Mouse (Mus musculus) embryonic facial prominence, embryonic 15.5 days (tissue): ENCODE results near the gene Ppp1r12c. TPM values are rescaled to one million over a fixed set of nuclear protein-coding genes. Genes with fewer than 3 reads are reported as not detected.
A peak's percentile ranks its signal among the peaks of the same experiment; 100 is the strongest.

Source experiments
- ATAC-seq: fragments of 200-750 bp; cut with Nextera tagmentation; 2 replicates; pipeline ENCODE4 v1.8.0; 2017; ENCODE audit warnings: low read depth, moderate TSS enrichment; ENCODE audit not compliant: insufficient number of reproducible peaks, low FRiP score, low TSS enrichment
- H3K27ac ChIP-seq: fragments of 300-500 bp; sonication (generic); replicated peaks from 2 replicates; pipeline ENCODE4 v1.5.1; 2015; ENCODE audit warnings: mild to moderate bottlenecking, inconsistent platforms
- H3K27me3 ChIP-seq: fragments of 300-500 bp; sonication (generic); 2 replicates; pipeline ENCODE4 v1.6.1; 2015; ENCODE audit warnings: inconsistent platforms
- H3K36me3 ChIP-seq: fragments of 300-500 bp; sonication (generic); 2 replicates; pipeline ENCODE4 v1.6.1; 2015; ENCODE audit warnings: mild to moderate bottlenecking, inconsistent platforms
- H3K4me1 ChIP-seq: fragments of 300-500 bp; sonication (generic); 2 replicates; pipeline ENCODE4 v1.6.1; 2015; ENCODE audit warnings: inconsistent platforms
- H3K4me2 ChIP-seq: fragments of 300-500 bp; sonication (generic); replicated peaks from 2 replicates; pipeline ENCODE4 v1.6.1; 2015; ENCODE audit warnings: mild to moderate bottlenecking, inconsistent platforms
- H3K4me3 ChIP-seq: fragments of 300-500 bp; sonication (generic); replicated peaks from 2 replicates; pipeline ENCODE4 v1.5.1; 2015; ENCODE audit warnings: mild to moderate bottlenecking, inconsistent platforms
- H3K9ac ChIP-seq: fragments of 300-500 bp; sonication (generic); 2 replicates; pipeline ENCODE4 v1.6.1; 2015; ENCODE audit warnings: inconsistent platforms
- H3K9me3 ChIP-seq: fragments of 300-500 bp; sonication (generic); replicated peaks from 2 replicates; pipeline ENCODE4 v1.6.1; 2016; ENCODE audit warnings: inconsistent platforms
- WGBS: fragments of 180-500 bp; shearing (Covaris S2); methylation state at CpG from one replicate; pipeline ENCODE4 v1.1.7; 2015; 5-methylcytosine and 5-hydroxymethylcytosine counted together
- polyA plus RNA-seq: library from polyadenylated mRNA; unstranded; fragments of >200 nt; fragmentation: Nextera tagmentation; extraction: Ambion mirVana; gene quantifications from 2 replicates; pipeline ENCODE4 v1.2.1, GENCODE M21; 2015

Ppp1r12c gene
- 52.5 and 57.2 TPM in 2 replicates for polyA plus RNA-seq

DNA sequence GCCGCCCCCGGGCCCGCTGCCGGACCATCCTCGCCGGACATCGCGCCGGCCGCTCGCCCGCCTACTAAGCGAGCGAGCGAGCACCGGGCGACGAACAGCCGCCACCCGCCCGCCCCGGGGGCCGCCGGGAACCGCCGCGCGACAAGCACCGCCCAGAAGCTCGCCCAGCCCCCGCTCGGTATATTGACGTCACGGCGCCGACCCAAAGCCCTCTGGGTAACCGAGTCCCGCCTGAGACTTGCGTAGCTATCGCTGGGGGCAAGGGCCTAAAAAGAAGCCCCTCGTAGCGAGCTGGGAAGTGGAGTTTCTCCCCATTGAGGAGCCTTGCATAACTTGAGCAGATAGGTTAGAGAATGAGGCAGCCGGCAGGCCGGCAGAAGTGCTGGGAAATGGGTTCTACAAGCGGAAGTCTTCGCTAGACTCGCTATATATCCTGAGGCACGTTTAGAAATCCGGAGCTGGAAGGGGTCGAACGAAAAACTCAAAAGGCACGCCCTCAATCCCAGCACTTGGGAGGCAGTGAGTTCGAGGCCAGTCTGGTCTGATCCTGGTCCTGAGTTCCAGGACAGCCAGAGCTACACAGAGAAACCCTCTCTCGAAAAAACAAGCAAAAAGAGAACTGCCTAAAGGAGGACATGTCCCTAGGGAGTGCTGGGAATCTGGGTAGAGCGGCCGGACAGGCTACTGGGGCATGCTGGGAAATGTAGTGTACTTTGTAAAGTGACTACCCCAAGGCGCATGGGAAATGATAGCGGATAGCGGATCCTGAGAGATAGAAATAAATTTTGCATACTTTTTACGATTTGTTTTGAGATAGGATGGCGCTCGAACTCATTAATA, at the start of gene Ppp1r12c:
Ppp1r12c (minus strand) TSS at position 123 of the 840 bp plus-strand sequence.
- Histone ChIP-seq H3K27me3 (no peaks in the 10 kb centered on the region), H3K4me1 (peaks cover 41% of the 10 kb centered on the region), H3K9me3 (no peaks in the 10 kb centered on the region), H3K36me3 (peaks cover 4% of the 10 kb centered on the region), H3K4me3 (peak within 1 kb of the TSS; percentile 85), H3K27ac (peak within 1 kb of the TSS; percentile 88), H3K4me2 (peak within 1 kb of the TSS; percentile 72), H3K9ac (peak within 1 kb of the TSS; percentile 98)
- peak; percentile 94 for ATAC-seq
- under 1% methylated on average over 61 of the region's 62 CpGs for WGBS

DNA sequence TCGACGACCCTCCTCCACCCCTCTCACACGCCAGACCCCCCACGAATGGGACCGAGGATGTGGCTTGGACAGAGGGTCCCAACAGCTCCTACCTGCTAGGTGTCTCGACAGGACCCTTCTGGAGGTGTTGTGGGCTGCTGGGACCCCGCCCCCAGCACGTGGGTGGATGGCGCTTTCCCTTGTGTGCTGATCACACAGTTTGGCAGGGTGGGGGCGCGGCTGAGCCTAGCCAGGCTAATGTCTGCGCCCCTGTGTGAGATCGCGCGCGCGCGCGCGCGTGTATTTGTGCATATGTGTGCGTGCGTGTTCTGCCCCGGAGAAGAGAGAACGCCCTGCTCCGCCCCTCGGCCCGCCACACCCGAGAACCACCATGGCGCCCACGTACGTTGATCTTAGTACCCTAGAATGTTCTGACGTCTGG, 45.8 kb upstream of the Ppp1r12c start, which contains the start of gene Syt5:
Syt5 (minus strand) TSS at position 321 of the 421 bp plus-strand sequence.
- peaks cover 11% of the 10 kb centered on the region for H3K4me1 ChIP-seq
- peak within 1 kb of the TSS; percentile 75 for H3K4me2 ChIP-seq
- H3K27me3 ChIP-seq, result peaks cover 11% of the 10 kb centered on the region; the same call in 1 of the 2 replicates
- no peaks in the 10 kb centered on the region for H3K9me3 ChIP-seq
- H3K4me3 ChIP-seq, result peak within 1 kb of the TSS; percentile 39
- no peak within 1 kb of the TSS for H3K27ac ChIP-seq
- no peak within 1 kb of the TSS; the same call in 1 of the 2 replicates for H3K9ac ChIP-seq
- no peaks in the 10 kb centered on the region for H3K36me3 ChIP-seq
- 4% methylated on average over 31 of the region's 33 CpGs for WGBS
- no peak; the same call in 1 of the 2 replicates for ATAC-seq

DNA sequence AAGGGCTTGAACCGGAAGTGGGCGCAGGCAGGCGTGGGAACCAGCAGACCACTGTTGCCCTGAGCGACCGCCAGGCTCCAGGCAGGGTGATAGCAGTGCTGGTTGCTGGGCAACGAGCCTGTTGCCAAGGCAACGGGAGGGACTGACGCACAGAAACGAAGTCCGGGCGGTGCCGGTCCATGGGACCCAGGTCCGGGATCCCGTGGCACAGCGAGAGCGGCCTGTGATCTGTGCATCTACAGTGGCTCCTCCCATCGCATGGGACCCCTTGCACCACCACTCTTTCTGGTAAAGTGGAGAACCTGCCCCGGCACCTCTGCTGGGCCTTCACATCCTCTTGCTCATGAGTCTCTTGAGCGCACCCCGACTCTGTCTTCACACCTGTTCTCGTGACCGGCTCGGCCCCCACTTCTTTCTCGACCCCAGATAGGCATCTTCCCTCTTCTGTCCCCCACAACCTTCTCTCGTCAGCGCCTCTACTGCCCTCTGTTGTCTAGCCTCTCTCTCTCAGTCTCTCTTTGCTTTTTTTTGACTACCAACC, 45.2 kb upstream of the Ppp1r12c start:
- Histone ChIP-seq H3K4me1 (peaks cover 11% of the 10 kb centered on the region), H3K27me3 (peaks cover 11% of the 10 kb centered on the region; the same call in 1 of the 2 replicates), H3K9ac (no peak overlapping the region), H3K36me3 (no peaks in the 10 kb centered on the region), H3K9me3 (no peaks in the 10 kb centered on the region), H3K4me2 (peak overlapping the region; percentile 75), H3K4me3 (peak overlapping the region; percentile 39), H3K27ac (no peak overlapping the region)
- WGBS, result 3% methylated on average over 26 of the region's 26 CpGs
- ATAC-seq, result peak; percentile 53; the same call in 1 of the 2 replicates

DNA sequence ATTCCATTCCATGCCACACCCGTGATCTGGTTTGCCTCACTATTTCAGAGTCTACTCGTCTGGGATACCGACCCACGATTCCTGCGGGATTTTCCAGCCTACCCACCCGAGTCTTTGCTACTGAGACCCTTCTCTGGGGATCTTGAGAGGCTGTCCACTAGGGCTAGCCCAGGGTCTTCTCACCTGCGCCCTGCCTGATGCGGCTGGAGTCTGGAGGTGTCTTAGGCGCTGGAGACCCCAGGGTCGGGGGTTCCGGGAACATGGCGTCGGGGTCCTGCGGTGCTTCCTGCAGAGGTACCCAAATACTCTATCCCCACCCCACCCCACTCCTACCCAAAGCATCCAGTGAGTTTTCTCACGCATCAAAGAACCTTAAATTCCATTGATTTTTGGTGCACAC, 44.6 kb upstream of the Ppp1r12c start:
- 74% methylated on average over 15 of the region's 15 CpGs for WGBS
- Histone ChIP-seq H3K4me3 (peak overlapping the region; percentile 39; the same call in 1 of the 2 replicates), H3K27me3 (peaks cover 11% of the 10 kb centered on the region; the same call in 1 of the 2 replicates), H3K4me1 (peaks cover 11% of the 10 kb centered on the region), H3K27ac (no peak overlapping the region), H3K4me2 (peak overlapping the region; percentile 75; the same call in 1 of the 2 replicates), H3K9ac (no peak overlapping the region), H3K36me3 (no peaks in the 10 kb centered on the region), H3K9me3 (no peaks in the 10 kb centered on the region)
- no peak for ATAC-seq

DNA sequence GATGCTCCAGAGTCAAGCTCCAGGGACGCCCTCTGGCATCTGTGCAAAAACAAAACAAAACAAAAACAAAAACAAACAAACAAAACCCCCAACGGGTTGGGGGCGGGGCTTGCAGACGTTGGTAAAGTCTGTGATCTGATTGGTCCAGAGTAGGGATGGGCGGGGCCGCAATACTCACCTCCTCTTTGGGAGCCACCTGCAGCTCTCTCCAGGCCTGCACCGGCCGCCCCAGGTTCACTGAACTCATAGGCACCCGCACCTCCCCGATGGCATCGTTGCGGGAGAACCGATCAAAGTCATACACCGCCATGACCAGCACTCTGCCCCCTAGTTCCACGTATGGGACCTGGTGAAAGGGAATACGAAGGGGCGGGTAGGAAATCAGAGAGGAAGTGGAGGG, 40.5 kb upstream of the Ppp1r12c start:
- WGBS, result 38% methylated on average over 17 of the region's 17 CpGs
- ATAC-seq, result no peak
- Histone ChIP-seq H3K27me3 (peaks cover 8% of the 10 kb centered on the region; the same call in 1 of the 2 replicates), H3K4me3 (no peak overlapping the region), H3K4me2 (no peak overlapping the region), H3K36me3 (no peaks in the 10 kb centered on the region), H3K9ac (no peak overlapping the region), H3K9me3 (no peaks in the 10 kb centered on the region), H3K4me1 (peaks cover 7% of the 10 kb centered on the region), H3K27ac (no peak overlapping the region)

DNA sequence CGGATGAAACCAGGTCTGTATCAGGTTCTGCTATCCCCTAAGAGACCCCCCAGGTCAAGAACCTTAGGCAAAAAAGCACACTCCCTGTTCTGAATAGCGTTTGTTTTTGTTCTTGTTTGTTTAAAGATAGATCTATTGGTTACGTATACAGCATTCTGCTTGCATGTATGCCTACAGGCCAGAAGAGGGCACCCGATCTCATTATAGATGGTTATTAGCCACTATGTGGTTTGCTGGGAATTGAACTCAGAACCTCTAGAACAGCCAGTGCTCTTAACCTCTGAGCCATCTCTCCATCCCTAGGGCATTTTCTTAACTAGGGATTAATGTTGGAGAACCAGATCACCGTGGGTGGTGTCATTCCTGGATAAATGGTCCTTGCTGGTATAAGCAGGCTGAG, 39.9 kb upstream of the Ppp1r12c start:
- H3K4me3 ChIP-seq, result no peak overlapping the region
- 60% methylated on average over 5 of the region's 5 CpGs for WGBS

DNA sequence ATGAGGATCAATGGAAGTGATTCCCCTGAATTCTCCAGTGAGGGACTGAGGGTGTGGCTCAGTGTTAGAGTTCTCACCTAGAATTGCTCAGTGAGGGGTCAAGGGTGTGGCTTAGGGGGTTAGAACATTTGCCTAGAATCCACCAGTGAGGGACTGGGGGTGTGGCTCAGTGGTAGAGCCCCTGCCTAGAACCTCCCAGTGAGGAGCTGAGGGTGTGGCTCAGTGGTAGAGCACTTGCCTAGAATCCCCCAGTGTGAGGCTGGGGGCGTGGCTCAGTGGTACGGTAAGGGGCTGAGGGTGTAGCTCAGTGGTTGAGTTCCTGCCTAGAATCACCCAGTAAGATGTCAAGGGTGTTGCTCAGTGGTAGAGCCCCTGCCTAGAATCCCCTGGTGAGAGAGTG, 37.5 kb upstream of the Ppp1r12c start:
- no peaks in the 10 kb centered on the region for H3K4me1 ChIP-seq
- no peaks in the 10 kb centered on the region for H3K36me3 ChIP-seq
- H3K4me2 ChIP-seq, result no peak overlapping the region
- H3K27me3 ChIP-seq, result no peaks in the 10 kb centered on the region
- H3K4me3 ChIP-seq, result no peak overlapping the region
- H3K27ac ChIP-seq, result no peak overlapping the region
- ATAC-seq, result peak; percentile 34; the same call in 1 of the 2 replicates
- H3K9me3 ChIP-seq, result no peaks in the 10 kb centered on the region
- H3K9ac ChIP-seq, result no peak overlapping the region
- WGBS, result 66% methylated on average over 2 of the region's 2 CpGs

More for the DNA sequence above, 39.9 kb upstream of the Ppp1r12c start:
- no peak overlapping the region for H3K4me2 ChIP-seq
- ATAC-seq, result no peak
- H3K27ac ChIP-seq, result no peak overlapping the region
- H3K27me3 ChIP-seq, result peaks cover 3% of the 10 kb centered on the region; the same call in 1 of the 2 replicates
- H3K36me3 ChIP-seq, result no peaks in the 10 kb centered on the region
- H3K9ac ChIP-seq, result no peak overlapping the region
- no peaks in the 10 kb centered on the region for H3K9me3 ChIP-seq
- H3K4me1 ChIP-seq, result peaks cover under 1% of the 10 kb centered on the region; the same call in 1 of the 2 replicates

DNA sequence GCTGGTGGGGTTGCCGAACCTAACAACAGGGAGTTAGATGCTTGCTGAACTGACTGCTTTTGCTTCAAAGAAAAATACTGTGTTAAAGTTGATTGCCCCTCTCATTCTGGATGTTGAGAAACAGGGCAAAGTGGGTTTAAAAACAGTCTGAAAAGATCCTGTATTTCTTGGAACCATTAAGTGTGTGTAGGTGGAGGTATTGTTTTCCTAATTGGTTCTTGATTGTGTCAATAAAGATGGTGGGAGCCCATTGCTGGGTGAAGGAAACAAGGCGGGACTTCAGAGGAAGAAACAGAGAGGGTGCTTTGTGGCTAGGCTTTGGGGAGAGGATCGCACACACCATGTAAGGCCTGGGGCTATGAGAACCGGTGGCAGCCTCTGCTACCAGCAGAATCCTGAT, 35.7 kb upstream of the Ppp1r12c start:
- WGBS, result 35% methylated on average over 4 of the region's 4 CpGs
- ATAC-seq, result no peak
- no peak overlapping the region for H3K27ac ChIP-seq
- no peaks in the 10 kb centered on the region for H3K9me3 ChIP-seq
- H3K4me1 ChIP-seq, result peaks cover 3% of the 10 kb centered on the region
- peaks cover 2% of the 10 kb centered on the region; the same call in 1 of the 2 replicates for H3K27me3 ChIP-seq
- H3K4me2 ChIP-seq, result no peak overlapping the region
- H3K9ac ChIP-seq, result no peak overlapping the region
- H3K36me3 ChIP-seq, result no peaks in the 10 kb centered on the region
- no peak overlapping the region for H3K4me3 ChIP-seq

DNA sequence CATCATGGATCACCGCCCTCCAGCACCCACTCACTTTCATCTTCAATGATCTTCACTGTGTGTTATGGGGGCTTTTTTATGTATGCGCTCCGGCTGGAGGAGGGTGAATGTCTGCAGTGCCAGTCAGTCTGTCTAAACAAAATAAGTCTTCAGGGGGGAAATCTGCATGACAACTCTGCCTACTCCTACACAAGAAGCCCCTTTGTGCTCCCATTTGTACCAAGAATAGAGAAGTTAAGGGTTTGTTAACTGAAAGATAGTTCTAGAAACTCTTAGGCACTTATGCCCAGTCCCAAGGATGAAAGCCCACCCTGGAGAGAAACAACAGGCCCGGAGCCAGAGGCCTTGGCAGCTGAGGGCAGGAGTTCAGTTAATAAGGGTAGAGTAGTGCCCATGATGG, 34.9 kb upstream of the Ppp1r12c start:
- 93% methylated on average over 4 of the region's 4 CpGs for WGBS
- peaks cover 8% of the 10 kb centered on the region; the same call in 1 of the 2 replicates for H3K27me3 ChIP-seq
- no peaks in the 10 kb centered on the region for H3K9me3 ChIP-seq
- H3K4me1 ChIP-seq, result peaks cover 6% of the 10 kb centered on the region
- no peak overlapping the region for H3K4me2 ChIP-seq
- no peak overlapping the region for H3K9ac ChIP-seq
- H3K27ac ChIP-seq, result no peak overlapping the region
- no peak overlapping the region for H3K4me3 ChIP-seq
- no peak for ATAC-seq
- no peaks in the 10 kb centered on the region for H3K36me3 ChIP-seq

DNA sequence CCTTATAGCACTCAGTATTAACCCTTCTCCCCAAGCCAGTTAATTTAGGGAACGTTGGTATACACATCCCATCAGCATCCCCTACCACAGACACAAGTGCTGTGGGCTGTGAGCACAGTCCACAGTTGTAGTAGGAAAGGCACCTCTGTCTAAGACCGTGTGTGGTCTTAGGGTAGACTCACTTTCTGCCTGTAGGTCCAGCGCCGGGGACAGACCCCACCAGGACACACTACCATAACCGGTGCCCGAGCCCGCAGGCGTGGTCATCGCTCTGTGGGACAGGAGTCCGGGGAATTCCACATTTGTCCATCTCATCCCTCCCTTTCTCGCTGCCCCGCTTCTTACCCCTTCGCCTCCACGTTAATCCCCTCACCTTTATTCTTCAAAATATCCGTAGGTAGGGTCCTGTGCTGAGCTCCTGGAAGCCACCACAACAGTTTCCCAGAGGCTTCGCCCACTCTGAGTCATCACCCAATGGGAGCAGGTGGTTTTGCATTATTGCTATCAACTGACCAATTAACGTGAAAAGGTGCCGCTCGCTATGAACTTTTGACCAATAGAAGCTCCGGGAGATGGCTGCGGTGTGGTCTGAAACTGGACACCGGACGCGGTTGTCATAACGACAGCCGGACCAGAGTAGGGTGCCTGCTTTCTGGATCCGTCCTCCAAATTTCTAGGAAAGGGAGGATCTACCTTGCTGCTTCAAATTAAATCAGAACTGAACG, 30.7 kb upstream of the Ppp1r12c start, which contains the start of gene Dnaaf3:
Dnaaf3 (minus strand) TSS at position 449 of the 725 bp plus-strand sequence.
- H3K4me3 ChIP-seq, result peak within 1 kb of the TSS; percentile 30
- H3K27me3 ChIP-seq, result peaks cover 8% of the 10 kb centered on the region; the same call in 1 of the 2 replicates
- peak within 1 kb of the TSS; percentile 49 for H3K4me2 ChIP-seq
- no peaks in the 10 kb centered on the region for H3K36me3 ChIP-seq
- H3K4me1 ChIP-seq, result peaks cover 10% of the 10 kb centered on the region
- H3K9me3 ChIP-seq, result no peaks in the 10 kb centered on the region
- no peak within 1 kb of the TSS for H3K27ac ChIP-seq
- H3K9ac ChIP-seq, result 0 out of 2 replicates have a peak within 1 kb of the TSS, but pooled peaks have one; percentile 2
- ATAC-seq, result peak; percentile 86
- WGBS, result 2% methylated on average over 28 of the region's 28 CpGs
